Mouse (Mus musculus): ENCODE measurements at regions not wholly inside any gene's neighbourhood (a gene's known extent, or its start where the extent isn't known, plus 50 kb on each side); places are given as distances from the start of the nearest gene placed in this dataset.

DNA sequence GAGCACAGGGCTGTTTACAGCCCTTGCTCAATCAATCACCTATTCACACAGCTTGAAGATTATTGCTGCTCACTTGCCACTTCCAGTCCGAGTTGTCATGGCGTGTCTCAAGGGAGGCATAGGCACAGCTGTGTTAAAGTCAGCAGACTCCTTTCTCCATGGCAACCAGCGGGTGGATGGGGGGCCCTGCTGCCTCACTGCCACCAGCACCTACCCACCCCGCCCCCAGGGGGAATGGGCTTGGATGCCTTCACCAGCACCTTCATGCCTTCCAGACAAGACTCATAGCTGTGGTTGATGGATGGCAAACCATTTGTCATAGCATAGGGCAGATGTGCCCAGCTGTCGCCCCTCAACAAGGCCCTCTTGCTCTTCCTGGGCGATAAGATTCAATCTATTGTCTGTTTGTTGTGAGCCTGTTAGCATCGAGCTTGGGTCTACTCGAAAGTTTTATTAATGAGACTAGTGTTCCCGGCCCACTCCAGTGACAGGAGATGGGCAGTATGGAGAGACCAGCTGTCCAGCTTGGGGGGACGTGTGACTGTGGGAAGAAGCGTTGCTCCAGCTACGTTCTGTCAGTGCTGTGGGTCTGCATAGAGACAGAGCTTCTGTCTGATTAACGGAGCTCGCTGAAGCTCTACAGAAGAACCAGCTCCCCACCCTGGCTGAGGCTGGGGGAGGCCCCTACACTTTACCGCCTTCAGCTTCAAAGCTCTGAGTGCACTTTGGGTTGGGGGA is 475.7 kb upstream of the Kcnab2 start:
- no peak for ATAC-seq (replicated peaks; ENCODE audit: poor library complexity)

DNA sequence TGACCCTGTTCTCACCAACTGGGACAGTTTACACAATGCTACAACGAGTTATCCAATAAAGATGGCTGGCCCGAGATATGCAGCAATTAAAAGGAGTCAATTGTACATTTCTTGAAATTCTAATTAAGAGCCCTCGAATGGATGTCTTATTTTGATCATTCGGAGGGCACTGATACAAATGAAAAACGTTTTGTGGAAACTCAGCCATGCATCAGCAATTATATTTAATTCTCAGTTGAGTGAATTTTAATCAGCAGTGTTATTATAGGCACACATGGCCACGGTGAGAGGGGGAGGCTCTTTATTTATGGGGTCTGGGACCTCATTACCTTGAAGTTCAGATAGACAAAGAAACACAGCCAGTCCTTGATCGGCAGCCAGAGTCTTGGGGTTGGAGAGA is 471.3 kb upstream of the Kcnab2 start:
- ATAC-seq (replicated peaks; ENCODE audit: poor library complexity), result no peak

DNA sequence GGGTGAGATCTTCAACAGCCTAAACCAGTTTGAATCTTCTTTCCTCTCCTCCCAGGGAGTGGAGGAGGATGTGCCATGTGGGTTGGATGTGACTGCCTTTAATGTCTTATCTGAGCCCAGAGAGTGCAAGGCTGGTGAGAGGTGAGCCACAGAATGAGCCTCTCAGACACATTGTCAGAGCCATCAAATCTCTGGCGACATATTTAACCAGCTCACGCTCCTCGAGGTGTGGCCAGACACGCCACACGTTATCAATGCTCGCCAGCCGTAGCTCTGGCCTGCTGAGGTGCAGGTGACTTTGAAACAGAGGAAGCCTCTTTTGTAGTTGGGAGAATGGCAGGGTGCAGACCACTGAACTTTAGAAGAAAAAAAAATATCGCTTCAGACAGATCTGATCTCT is 463.5 kb upstream of the Kcnab2 start:
- ATAC-seq (replicated peaks; ENCODE audit: poor library complexity), result no peak

DNA sequence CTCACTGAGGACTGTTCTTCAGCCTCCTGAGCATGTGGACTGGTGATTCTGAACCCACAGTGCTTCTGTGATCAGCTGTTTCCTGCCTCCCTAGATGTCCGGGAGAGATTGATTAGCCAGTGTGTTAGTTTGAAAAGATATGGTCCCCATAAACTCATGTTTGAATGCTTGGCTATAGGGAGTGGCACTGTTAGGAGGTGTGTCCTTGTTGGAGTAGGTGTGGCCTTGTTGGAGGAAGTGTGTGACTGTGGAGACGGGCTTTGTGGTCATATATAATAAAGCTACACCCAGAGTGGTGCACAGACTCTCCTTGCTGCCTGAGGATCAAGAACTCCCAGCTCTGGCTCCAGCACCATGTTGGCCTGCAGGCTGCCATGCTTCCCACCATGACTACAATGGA is 458.9 kb upstream of the Kcnab2 start:
- ATAC-seq (replicated peaks; ENCODE audit: poor library complexity), result no peak

DNA sequence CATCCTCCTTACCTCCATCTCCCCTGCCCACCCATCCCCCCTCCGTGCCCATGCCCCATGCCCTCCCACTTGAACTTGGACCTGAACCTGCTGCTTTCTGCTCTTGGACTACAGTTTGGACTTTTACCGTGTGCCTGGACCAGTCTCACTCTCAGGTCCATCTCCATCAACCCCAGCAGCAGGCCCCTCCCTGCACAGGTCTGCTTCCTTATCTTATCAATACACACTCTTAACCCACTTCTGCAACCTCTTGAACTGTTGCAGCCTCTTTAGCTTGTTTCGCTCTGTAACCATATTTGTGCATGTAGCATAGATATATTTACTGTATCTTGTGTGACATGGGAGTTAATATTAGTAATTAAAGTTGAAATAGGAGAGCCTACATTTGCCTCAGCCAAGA is 457.8 kb upstream of the Kcnab2 start:
- ATAC-seq (replicated peaks; ENCODE audit: poor library complexity), result no peak

- ATAC-seq (replicated peaks; ENCODE audit: poor library complexity), result no peak
Observed at GRCm38 (mm10) chr4:152928422-152928985, 450.8 kb upstream of the Kcnab2 start.

DNA sequence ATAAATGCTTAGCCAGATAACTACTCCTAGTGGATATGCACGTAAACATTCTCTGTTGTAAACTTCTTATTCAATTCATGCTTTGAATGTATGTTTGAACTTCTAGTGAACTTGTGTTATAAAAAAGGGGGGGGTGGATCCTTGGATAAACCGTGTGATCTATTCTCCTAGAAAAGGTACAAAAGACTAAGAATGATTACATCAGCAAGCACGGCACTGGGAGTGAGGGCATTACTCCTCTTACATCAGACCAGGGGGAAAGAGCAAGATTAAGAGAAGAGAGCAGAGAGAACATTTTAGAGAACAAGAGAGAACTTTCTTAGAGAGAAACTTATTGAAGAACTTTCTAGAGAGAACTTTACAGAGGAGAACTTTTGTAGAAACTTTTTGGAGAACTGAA is 442.6 kb upstream of the Kcnab2 start:
- ATAC-seq (replicated peaks; ENCODE audit: poor library complexity), result no peak

DNA sequence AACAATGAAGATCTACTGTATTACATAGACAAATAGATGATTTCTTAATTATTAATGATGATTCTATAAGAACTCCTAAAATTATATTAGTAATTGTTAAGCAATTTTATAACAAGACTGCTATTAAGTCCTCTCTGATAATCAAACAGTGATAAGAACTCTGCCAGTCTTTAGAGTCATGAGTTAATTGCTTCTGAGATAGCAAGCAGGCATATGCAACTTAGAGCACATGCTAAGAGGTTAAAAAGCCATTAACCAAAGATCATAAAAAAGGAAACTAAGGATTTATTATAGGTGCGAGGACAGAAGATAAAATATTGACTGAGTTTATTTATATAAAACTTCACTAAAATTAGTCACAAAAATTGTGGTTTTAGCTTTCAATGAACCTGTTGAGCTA is 442.2 kb upstream of the Kcnab2 start:
- ATAC-seq (replicated peaks; ENCODE audit: poor library complexity), result no peak

DNA sequence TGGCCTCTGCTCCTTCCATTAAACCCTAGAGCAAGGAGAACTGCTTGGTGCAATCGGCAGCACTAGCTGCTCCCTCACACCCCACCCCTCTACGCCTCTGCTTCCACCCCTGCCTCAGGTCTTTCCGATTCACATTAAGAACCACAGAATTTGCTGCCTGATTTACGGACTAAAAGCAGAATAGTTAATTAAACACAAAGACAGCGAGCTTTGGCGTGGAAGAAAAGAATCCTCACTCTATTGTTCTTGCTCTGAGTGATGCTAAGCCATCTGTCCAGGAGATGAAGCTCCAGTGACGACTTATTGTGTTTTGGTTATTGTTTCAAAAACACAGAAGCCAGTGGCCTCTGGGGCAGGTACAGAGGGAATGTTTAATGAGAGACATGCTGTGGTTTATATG is 438.9 kb upstream of the Kcnab2 start:
- no peak for ATAC-seq (replicated peaks; ENCODE audit: poor library complexity)

GRCm38 (mm10) chr4:152913497-152913896 is 435.8 kb upstream of the Kcnab2 start:
- no peak for ATAC-seq (replicated peaks; ENCODE audit: poor library complexity)

DNA sequence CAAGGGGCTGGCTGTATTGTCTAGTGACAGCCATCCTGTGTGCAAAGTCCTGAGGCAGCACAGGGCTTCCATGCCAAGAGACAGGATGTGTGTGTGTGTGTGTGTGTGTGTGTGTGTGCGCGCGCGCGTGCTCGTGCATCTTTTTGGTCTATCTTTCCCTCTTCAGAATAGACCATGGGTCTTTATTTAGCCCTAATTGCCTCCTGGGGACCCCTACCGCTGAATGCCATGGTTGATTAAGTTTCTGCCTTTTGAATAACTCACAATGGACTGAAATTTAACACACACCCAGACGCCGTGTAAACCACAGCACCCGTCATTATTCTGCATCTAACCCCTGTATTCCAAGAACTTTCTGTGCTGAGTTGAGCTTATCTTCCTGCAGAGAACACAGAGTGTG is 435.2 kb upstream of the Kcnab2 start:
- ATAC-seq (replicated peaks; ENCODE audit: poor library complexity), result no peak

- no peak for ATAC-seq (replicated peaks; ENCODE audit: poor library complexity)
Observed at GRCm38 (mm10) chr4:152908235-152908634, 430.6 kb upstream of the Kcnab2 start.

- ATAC-seq (replicated peaks; ENCODE audit: poor library complexity), result no peak
Observed at GRCm38 (mm10) chr4:152902851-152903250, 425.2 kb upstream of the Kcnab2 start.

DNA sequence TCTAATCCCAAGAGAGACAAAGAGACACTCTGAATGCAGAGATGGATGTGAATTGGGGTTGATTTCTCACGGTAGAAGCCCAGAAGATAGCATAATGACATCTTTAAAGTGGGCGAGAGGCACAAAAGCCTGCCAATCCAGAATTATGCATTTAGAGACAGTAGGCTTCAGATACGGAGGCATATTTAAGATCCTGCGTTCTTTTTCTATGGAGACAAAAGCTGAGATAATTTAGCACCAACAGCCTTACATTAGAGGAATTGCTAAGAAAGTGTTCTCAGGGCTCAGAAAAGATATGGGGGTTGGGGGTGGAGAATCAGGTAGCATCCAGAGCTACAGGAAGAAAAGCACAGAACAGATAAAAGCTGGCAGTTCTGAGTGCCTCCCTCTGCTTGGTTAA is 422.4 kb upstream of the Kcnab2 start:
- ATAC-seq (replicated peaks; ENCODE audit: poor library complexity), result no peak

DNA sequence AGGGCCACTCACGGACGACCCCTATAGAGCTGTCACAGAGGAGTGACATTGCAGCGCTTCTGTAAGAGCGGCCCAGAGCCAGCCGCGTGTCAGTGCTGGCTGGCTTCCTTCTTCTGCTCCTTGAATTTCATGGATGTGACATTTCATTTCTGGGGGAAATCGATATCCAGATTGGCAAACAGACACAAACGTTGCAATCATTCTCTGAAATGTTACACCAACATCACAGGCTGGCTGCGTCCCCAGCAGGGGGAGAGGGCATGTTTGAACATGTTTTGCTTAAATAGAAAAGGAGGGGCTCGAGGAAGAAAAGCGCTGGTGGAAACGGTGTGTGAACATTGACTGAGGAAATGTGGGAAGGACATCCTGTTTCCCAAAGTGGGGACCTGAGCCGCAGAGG is 417.4 kb upstream of the Kcnab2 start:
- no peak for ATAC-seq (replicated peaks; ENCODE audit: poor library complexity)

DNA sequence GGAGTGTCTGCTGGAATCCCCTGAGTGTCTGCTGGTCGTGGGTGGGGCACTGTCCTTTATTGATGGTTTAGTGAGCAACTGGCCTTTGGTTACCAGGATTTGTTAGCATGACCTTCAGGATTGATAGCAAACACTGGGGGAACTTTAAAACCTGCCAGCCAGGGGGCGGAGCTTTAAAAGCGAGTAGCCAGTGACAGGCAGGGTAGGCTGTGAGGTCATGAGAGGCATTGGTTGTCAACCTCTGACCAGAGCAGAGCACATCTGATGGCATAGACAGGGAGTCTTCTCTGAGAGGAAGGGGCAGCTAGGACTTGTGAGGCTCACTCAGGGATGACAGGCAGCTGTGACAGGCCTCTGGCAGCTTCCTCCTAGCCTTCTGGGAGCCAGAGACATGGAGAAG is 415.3 kb upstream of the Kcnab2 start:
- no peak for ATAC-seq (replicated peaks; ENCODE audit: poor library complexity)

- no peak for ATAC-seq (replicated peaks; ENCODE audit: poor library complexity)
Observed at GRCm38 (mm10) chr4:152889211-152889610, 411.5 kb upstream of the Kcnab2 start.

GRCm38 (mm10) chr4:152888306-152888705 is 410.6 kb upstream of the Kcnab2 start:
- no peak for ATAC-seq (replicated peaks; ENCODE audit: poor library complexity)

DNA sequence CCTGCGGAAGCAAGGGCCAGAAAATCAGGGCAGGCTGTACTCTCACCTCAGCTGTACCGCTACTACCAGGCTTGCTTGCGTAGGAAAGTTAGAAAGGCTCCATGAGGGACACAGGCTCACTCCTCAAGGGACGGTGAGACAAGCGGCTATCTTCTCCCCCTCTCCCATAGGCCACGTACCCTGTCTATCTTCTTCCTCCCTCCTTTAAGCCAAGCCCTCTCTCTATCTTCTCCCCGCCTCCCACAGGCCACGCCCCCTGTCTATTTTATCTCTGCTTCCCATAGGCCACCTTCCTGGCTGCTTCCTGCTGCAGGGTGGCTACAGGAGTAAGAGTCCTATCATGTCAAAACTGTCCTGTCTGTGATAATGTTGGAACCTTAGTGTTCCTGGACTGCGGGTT is 409.1 kb upstream of the Kcnab2 start:
- no peak for ATAC-seq (replicated peaks; ENCODE audit: poor library complexity)

- no peak for ATAC-seq (replicated peaks; ENCODE audit: poor library complexity)
Observed at GRCm38 (mm10) chr4:152881433-152881930, 403.8 kb upstream of the Kcnab2 start.

GRCm38 (mm10) chr4:152880368-152880767 is 402.7 kb upstream of the Kcnab2 start:
- no peak for ATAC-seq (replicated peaks; ENCODE audit: poor library complexity)

DNA sequence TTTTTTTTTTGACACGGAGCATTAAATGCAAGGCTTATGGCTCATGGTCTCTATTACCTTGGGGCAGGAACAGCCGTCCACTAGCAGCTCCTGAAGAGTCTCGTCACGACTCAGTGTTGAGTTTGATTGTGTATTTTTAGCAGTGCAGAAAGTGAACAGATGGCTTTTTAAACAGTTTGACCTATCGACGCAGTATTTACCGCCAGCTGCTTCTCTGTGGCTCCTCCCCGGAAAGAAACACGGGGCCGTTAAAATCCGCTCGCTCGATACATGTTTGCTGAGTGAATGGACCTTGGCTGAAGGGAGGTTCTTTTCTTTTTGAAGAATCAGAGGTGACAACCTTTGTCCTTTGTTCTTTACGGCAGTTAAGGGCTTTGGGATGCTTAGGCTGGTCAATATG is 401.3 kb upstream of the Kcnab2 start:
- no peak for ATAC-seq (replicated peaks; ENCODE audit: poor library complexity)

DNA sequence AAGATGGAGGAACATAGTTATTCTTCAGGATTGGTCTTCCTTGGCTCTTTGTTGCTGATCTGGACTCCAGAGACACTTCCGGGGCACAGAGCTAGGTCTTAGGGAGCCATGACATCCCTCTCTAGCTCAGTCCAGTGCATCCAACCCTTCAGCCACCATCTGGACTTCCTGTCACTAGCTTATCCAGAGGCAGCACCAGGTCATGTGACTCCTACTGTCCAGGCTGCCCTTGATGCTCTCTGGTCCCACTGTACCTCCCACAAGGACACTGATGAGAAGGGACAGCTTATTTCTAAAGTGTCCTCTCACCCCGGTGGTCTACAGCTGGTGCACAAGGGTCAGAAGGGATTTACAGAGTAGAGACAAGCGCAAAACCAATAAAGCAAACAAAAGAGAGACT is 400.7 kb upstream of the Kcnab2 start:
- no peak for ATAC-seq (replicated peaks; ENCODE audit: poor library complexity)
